Mouse (Mus musculus): ENCODE data around the gene Mras.

The Mras gene

DNA sequence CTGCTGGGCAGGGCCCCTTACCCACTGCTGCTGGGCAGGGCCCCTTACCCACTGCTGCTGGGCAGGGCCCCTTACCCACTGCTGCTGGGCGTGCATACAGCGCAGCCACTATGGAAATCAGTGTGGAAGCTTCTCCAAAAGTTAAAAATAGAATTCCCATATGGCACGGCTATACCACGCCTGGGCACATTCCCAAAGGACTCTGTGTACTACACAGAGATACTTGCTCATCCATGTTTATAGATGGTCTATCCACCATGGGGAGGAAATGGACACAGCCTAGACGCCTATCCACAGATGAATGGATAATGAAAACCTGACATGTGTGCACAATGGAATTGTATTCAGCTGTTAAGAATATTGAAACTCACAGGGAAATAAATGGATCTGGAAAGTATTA is 3.8 kb upstream of the Mras start:
- no peak for DNase-seq (ENCODE audit: low read depth, low spot score)

DNA sequence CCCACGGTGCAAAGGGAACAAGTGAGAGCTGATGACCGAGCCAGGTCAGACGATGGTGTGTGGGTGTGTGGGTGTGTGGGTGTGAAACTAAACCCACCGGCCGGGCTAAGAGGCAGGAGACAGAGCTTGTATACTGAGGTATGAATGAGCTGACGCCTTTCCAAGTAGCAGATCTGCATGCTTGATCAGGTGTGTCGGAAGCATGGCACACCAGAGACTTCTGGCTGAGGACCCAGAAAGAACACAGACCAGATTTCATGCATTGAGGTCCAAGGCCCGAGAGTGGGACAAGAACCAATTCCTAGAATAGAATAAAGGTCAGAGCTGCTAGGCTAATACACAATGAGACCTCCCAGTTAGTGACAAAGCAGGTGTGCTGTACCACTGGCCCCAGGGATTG is 1.9 kb upstream of the Mras start:
- DNase-seq (ENCODE audit: low read depth, low spot score) = no peak

DNA sequence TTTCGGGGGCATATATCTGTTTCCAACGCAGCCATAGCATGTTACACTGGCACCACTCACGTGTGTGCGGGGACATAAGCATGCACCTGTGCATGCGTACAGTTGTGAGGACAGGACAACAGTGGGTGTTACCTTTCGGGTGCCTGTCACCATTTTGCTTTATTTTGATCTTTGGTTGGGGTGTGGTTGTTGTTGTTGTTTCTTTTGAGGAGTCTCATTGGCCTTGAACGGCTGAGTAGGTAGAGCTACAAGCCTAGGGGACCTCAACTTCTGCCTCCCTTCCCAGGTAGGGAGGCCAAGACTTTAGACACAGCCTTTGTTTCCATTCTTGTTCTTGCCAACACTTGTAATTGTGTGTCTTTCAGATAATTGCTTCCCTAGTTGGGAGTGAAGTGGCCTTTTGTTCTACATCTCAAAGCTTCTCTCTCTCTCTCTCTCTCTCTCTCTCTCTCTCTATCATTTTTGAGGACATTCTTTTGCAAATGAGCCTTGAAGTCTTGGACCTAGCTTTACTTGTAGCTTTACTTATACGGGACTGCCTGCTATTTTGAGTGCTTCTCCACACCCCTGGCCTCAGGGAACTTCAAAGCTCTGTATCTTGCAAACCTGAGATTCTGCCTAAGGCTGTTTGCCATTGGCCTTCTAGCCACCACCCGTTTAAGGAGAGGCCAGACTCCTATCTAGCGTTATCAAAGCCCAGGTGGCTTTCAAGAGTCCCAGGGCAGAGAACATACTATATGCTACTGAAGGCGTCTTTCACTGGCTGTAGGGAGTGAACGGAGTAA is 792 bp upstream of the Mras start:
- DNase-seq (ENCODE audit: low read depth, low spot score) = no peak

DNA sequence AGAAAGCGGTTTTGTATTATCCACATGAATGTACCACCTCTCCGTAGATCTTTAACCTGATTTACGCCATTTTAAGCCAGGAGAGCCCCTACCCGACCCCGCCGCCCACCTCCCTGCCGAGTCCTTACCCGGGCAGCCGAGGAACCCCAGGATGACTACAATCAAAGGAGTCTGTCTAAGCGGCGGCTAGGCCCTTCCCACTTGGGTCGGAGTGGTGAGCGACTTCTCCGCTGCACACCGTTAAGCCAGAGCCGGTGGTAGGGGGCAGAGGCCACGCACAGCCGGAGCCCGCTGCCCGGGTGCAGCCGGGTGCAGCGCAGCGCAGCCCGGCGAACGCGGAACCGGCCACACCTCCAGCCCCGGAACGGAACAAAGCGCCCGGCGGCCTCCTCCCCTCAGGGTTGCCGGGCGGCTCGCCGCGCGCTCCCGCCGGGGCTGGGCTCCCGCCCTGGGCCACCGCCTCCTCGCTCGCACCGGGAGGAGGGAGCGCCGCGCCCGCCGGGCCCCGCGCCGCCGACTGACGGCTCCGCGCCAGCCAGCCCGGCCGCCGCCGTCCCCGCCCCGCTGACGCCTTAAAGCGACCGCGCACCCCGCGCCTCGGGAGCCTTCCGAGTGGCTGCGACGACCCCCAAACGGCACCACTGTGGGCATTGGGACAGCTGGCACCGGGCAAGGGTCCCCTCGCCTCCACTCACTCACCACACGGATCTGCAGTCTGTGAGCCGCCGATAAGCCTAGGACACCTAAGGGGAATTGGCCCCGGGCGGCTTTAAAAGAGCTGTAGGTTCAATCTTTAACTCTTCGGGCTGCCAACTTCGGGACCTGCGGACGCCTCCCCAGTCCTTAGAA is 775 bp downstream of the Mras start:
- DNase-seq (ENCODE audit: low read depth, low spot score) = no peak

DNA sequence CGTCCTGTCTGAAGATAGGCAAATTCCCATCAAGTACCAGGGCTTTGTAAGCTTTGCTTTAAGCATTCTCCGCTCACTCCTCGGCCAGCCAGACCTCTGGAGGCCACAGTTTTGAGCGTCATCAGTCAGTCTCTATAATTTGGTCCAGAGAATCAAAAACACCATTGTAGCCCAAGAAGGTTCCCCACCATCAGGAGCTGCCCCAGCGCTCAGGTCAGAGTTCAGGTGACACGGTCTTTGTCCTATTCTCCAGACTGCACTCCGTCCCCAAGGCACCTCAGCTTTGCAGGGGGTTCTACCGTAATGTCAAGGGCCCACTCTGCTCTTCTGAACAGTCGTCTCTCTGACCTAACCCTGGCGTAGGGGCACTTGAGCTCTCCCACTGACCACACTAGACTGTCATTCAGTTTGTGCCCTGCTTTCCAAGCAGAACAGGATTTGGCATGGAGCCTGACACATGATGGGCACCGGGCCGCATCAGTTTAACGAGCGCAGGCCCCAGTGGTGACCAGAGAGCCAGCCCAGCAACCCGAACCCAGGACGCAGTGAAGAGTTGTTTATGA is 1.5 kb downstream of the Mras start:
- no peak for DNase-seq (ENCODE audit: low read depth, low spot score)

DNA sequence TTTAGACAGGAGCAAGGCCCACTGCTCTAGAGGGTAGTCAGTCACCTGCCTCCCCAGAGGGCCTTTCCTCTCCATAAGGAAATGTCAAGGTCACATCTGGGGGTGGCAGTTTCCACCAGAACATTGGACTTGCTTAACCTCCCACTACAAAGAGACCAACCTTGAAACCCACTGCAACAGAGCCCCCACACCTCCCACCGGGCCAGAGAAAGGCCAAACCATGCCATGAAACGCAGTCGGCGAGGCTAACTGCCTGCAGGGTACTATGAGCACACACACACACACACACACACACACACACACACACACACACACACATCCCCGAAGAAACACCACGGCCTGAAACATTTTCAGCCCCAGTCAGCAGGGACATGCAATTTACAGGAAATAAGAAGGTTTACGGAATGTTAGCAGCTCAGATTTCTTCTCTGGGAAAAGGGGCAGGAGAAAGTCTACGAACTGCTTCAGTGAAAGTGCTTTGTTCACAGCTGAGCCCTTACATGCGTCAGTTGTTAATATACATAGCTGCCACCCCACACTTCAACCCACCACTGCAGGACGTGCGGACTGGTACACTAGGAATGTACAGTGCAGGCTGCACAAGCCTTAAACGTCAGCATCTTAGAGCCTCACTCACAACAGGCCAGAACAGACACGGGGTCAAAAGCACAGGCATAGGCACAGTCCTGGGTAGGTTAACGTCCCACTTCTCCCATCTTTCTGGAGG is 2.1 kb downstream of the Mras start:
- DNase-seq (ENCODE audit: low read depth, low spot score) = no peak

DNA sequence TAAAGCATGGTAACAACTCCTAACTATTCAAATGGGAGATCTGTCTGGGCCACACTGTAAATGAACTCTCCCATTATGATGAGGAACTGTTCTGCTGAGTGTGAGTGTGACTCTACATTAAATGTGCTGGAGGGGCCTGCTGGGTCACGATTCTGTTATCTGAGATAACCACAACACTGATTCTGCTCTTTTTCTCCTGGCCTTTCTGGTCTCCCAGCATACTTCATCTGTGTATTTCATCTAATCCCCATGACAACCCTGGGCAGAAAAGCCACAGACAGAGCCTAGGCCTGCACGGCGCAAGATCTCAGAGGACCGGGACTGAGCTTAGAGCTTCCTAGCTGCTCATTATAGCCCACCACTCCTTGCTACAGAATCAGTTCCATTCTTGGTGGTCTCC is 4.7 kb downstream of the Mras start:
- DNase-seq (ENCODE audit: low read depth, low spot score) = no peak

DNA sequence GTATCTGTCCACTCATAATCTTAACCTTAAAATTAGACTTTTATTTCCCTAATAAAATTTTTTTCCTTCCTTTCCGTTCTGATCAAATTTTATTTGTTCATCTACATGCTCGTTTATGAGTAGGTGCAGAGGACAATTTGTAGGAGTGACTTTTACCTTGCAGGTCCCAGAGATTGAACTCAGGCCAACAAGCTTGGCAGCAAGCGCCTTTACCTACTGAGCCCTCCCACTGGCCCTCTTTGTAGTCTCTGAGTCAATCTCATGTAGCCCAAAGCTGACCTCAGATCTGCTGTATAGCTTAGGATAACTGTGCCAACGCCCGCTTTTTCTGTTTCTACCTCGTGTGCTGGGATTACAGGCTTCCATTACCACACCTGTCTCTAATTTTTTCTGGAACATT is 5.2 kb downstream of the Mras start:
- DNase-seq (ENCODE audit: low read depth, low spot score) = no peak

DNA sequence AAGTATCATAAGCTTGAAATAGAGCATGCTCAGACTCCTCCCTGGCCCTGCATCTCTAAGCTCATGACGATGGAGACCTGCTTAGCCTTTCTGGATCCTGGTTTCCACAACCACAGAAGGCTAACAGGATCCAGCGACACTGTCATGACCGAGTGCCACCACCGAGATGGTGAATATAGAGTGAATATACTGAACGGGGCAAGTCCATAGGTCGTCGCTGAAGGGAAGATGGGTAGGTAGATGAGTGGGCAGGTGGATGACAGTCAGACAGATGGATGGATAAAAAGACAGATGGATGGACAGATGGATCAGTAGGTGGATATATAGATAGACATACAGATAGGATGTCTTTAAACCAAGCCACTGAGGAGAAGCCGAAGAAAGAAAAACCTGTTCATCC is 5.8 kb downstream of the Mras start:
- DNase-seq (ENCODE audit: low read depth, low spot score) = no peak

DNA sequence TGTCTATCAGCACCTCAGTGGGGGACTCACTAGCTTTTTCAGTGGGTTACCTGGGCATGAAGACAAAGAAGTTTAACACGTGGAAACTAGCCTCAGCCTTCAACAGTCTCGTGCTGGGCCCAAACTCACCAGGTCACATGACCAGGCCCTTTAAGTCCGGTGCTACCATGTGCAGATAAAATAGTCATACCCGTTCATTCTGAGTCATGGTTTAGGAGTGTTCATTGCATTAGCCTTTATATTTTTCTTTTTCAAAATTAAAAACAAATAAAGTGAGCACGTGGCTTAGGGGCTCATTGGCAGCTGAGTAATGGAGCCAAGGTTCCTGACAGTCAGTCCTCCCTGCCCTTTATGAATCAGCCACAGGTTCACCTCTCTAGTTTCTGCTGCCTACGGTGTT is 6.4 kb downstream of the Mras start:
- no peak for DNase-seq (ENCODE audit: low read depth, low spot score)

DNA sequence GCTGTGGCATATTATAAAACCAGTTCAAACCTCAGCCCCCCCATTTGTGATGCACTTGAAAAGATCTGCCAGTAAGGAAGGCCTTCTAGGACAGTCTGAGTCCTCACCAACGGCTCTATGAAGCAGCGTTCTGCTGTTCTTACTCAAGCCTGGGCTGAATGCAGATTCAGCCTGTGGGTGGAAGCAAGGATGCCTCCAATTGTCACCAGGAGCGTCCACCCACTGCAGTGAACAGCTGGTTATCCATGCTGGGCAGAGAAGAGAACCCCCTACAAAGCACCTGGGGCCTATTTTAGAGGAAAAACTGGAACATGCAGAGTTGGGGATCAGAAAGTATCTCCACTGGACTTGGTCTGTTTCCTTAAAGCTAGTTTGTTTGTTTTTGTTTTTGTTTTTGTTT is 7.3 kb downstream of the Mras start:
- DNase-seq (ENCODE audit: low read depth, low spot score) = no peak

DNA sequence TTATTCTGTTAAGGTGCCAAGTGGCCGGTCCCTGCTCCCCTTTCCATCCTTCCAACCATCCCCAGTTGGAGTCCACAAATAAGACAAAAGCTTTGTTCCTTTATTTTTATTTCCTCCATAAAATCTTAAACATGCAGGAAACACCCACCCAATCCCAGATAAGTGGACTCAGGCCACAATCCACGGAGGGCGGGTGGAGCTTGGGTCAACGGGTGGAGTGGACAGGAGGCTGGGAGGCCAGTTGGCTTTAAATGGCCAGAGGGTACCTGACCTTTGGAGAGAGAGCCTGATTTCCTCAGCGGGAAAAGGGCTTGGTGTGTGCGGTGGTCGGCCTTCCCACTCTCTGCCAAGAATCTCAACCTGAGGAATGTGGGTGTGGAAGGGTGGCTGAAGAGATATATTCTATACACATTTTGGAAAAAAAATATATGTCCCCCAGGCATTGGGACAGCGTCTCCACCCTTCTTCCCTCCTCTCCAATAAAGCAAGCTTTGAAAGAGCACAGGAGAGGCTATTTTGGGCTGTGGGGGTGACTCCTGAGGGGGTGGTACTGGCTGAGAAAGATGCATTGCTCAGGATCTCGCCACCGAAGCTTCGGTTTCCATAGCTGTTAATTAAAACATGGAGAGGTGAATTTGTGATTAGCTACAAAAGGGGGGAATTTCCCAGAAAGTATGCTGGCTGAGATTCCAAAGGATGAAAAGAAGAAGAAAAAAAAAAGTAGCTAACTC is 8.4 kb downstream of the Mras start:
- DNase-seq (ENCODE audit: low read depth, low spot score) = no peak

DNA sequence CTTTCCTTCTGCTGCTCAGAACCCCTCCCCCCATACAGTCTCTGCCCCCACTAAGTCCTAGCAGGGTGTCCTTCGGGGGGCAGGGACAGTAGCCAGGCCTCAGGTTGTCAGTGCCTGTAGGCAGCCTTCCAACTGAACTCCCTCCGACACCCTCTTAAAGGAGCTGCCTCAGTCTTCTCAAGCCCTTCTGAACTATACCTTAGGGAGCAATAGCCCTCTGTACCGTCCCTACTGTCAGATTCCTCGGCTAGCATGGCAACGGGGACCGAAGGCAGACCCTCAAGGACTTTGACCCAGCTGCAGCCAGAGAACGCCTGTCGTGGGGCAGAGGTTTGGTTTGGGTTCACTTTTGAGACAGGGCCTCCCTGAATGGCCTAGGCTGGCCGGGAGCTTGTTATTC is 11.9 kb downstream of the Mras start:
- DNase-seq (ENCODE audit: low read depth, low spot score) = no peak

DNA sequence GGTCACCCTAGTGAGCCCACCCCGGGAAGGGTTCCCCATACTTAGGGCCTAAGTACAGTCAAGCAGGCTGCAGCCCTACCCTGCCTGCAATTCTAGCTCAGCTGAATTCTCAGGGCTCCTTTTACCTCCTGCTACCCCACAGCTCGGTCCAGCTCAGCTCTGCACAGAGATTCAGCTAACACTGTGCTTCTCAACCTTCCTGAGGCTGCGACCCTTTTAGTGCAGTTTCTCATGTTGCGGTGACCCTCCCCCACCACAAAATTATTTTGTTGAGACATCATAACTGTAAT is 12.7 kb downstream of the Mras start:
- no peak for DNase-seq (ENCODE audit: low read depth, low spot score)

DNA sequence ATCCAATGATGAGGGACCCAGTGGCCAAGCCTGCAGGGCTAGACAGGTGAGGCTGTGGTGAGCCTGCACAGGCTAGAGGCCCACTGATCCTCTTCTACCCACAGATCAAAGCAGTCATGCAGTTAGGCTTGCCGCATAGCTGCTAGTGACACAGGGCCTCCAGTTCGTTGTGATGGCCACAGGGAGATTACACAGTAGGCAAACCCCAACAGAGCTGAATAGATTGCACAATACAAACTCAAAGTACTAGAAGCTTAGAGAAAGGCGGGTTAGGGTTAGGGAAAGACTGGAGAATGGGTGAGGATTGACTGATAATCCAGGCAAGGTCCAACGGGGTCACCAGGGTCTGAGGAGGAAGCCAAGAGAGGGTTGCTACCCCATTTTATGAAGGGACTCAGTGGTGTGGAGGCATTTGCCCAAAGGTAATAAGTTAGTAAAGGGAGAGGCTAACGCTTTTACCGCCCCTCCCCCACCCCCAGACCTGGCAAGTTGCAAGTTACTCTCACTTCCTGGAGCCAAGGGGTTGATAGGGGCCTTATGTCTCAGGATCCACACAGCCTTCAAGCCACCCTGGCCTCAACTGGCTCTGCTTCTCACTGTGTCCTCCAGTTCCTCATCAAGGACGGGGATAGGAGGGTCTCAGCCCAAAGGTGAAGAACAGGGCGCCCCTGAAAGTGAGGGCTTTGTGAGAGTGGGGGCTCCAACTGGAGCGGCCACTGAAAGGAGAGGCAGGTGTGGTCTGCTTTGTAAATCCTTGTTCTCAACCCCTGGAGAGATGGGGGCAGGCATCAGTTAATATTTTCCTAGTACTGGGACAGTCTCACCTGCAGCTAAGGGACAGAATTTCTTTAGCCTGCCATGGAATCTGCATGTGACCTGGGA is 13.2 kb downstream of the Mras start:
- DNase-seq (ENCODE audit: low read depth, low spot score) = no peak

DNA sequence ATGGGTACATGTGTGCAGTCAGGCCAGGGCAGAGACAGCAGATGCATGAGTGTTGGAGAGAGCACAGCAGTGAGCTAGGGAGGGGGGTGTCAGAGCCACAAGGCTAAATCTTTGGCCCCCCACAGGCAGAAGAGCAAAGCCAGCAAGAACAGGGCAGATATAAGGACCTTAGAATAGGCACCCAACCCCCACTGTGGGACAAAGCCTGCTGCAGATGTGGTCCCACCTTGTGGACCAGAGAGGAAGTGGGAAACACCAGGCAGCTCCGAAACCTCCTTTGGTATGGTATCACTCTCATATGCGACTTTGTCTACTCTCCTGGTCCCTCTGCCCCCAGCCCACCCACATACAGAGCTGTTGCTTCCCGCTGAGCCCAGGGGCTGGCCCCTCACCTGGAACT is 15.3 kb downstream of the Mras start:
- DNase-seq (ENCODE audit: low read depth, low spot score) = no peak

DNA sequence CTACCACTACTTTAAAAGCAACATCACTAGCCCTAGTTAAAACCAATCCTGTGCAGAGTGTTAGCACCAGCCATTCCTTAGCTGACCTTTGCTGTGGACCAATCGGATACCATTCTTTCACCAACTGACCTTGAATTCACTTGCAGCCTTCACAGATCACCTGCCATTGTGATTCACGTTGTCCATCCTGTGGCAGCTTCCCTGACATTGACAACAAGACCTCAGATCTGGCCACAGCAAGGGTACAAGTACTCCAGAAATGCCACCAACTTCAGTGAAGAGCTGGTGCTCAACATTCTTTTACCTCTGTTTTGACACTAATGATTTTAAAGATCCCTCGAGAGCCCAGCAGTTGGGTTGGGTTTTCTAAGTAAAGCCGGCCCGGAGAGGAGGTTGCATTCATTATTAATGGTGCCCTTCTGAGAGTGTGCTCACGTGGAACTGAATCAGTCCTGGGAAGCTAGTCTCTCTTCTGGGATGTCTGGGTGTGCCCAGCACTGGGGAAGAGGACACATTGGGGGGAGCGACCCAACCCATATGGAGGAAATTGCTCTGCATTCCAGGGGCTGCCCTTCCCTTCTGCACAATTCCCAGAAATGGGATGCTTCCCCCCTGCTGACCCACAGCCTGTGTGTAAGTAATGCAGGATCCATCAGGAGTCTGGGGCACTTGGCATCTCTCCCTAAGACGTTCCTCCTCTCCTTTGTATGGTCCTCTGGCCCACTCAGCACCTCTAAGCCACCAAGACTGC is 17.1 kb downstream of the Mras start:
- no peak for DNase-seq (ENCODE audit: low read depth, low spot score)

DNA sequence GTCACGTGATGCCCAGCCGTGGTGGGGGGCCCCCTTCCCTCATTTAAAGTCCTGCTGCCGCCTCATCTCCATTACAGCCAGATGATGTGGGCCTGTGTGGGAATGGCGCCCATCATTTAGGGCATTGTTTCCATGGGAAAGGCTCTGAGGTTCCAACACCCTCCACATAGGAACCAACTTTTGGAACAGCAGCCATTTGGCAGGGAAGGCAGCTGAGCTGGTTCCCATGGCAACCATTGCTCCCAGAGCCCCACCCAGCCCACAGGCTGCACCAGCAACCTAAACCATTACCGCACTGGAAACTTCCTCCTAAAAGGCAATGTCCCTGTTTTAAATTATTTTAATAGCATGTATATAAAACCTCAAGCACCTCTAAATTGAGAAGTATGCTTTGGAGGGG is 18.8 kb downstream of the Mras start:
- DNase-seq (ENCODE audit: low read depth, low spot score) = no peak

DNA sequence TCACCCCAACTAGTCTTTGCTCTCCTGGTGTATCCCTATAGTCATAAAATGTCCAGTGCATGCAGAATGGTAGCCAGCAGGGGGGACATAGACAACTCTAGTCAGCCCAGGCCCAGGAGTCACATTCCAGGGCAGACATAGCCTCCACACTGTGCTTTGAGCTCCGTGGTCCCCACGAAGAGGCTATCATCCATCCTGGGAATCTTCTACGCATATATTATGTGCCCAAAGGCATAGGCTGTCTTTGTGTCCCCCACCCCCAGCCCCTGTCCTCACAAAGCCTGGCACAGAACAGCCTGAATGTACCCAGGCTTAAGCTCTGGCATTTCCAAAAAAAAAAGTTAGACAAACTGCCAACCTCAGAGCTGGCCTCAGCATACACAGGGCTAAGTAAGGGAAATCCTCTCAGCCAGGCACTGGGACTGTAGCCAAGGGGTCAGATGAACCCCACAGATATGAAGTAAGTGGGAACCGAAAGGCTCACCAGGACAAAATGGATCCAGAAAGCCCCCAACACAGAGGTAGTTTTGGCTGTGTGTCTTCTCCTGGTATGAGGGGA is 19.8 kb downstream of the Mras start:
- no peak for DNase-seq (ENCODE audit: low read depth, low spot score)

DNA sequence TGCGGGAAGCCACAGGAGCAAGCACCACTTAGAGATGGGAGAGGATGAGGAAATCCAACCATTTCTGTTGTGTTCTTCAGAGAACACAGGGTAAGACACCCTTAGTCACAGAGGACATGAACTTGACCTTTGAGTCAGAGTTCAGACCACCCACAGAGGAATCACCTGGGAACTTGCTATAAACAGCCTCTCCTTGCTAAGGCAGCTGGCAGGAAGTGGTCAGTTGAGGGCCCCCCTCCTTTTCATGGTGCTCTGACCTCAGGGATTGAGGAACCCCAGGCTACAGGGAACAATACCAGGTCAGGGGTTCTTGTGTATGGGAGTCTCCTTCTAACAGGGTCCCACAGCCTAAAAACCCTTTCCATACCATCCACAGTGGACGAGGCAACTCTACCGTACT is 20.4 kb downstream of the Mras start:
- no peak for DNase-seq (ENCODE audit: low read depth, low spot score)

Data from WW6 (cell line).